In genomic region chr10:10812750-10813711, GRCm38 (mm10) we compare ENCODE assay signal across 9 mouse cellular contexts.
DNase-seq lines count a peak whose midpoint lies in the region; ATAC-seq and TF ChIP-seq lines count a peak whose summit lies in the region.
"Had no signal": no experiment of that assay in that cellular context is flagged by ENCODE, and none has a peak within 500 bp of the region (broad histone marks: within the 10 kb centered on the region; RNA-seq: fewer than 3 reads in every experiment).

No protein-coding gene starts in this region.

- no peak overlapping the region for H3K9ac ChIP-seq in hindbrain, embryonic 15.5 days
- H3K9ac ChIP-seq in hindbrain, embryonic 11.5 days (ENCODE audit: low read depth, low read length): no peak overlapping the region
- no peak overlapping the region for H3K9ac ChIP-seq in neural tube, embryonic 15.5 days (replicated peaks)
- H3K9ac ChIP-seq in intestine, postnatal 0 days (ENCODE audit: low read depth, low read length): no peak overlapping the region
- H3K9ac ChIP-seq in liver, embryonic 11.5 days (ENCODE audit: low read depth, low read length): no peak overlapping the region

- no peak overlapping the region for H3K4me3 ChIP-seq in hindbrain, embryonic 15.5 days
- no peak overlapping the region for H3K4me3 ChIP-seq in hindbrain, embryonic 11.5 days (ENCODE audit: low read depth, low read length)
- no peak overlapping the region for H3K4me3 ChIP-seq in neural tube, embryonic 15.5 days (replicated peaks)
- no peak overlapping the region for H3K4me3 ChIP-seq in intestine, postnatal 0 days (ENCODE audit: low read depth, low read length)
- no peak overlapping the region for H3K4me3 ChIP-seq in liver, embryonic 11.5 days (ENCODE audit: low read depth, low read length)

- no peaks in the 10 kb centered on the region for H3K27me3 ChIP-seq in hindbrain, embryonic 15.5 days
- H3K27me3 ChIP-seq in hindbrain, embryonic 11.5 days (ENCODE audit: control insufficient read depth, insufficient read depth, low read length): no peaks in the 10 kb centered on the region
- H3K27me3 ChIP-seq in neural tube, embryonic 15.5 days (replicated peaks): no peaks in the 10 kb centered on the region
- H3K27me3 ChIP-seq in intestine, postnatal 0 days (replicated peaks; ENCODE audit: control insufficient read depth, insufficient read depth, low read length): no peaks in the 10 kb centered on the region
- H3K27me3 ChIP-seq in liver, embryonic 11.5 days (replicated peaks; ENCODE audit: control insufficient read depth, insufficient read depth, low read length): no peaks in the 10 kb centered on the region

- H3K36me3 ChIP-seq in hindbrain, embryonic 15.5 days: no peaks in the 10 kb centered on the region
- H3K36me3 ChIP-seq in hindbrain, embryonic 11.5 days (ENCODE audit: control insufficient read depth, insufficient read depth, low read length): no peaks in the 10 kb centered on the region
- no peaks in the 10 kb centered on the region for H3K36me3 ChIP-seq in neural tube, embryonic 15.5 days
- no peaks in the 10 kb centered on the region for H3K36me3 ChIP-seq in intestine, postnatal 0 days (ENCODE audit: control insufficient read depth, insufficient read depth)
- no peaks in the 10 kb centered on the region for H3K36me3 ChIP-seq in liver, embryonic 11.5 days (ENCODE audit: control insufficient read depth, insufficient read depth, low read length)
- H3K36me3 ChIP-seq: G1E had no signal

- no peak overlapping the region for H3K4me2 ChIP-seq in hindbrain, embryonic 15.5 days
- H3K4me2 ChIP-seq in hindbrain, embryonic 11.5 days (replicated peaks; ENCODE audit: low read depth, low read length): no peak overlapping the region
- no peak overlapping the region for H3K4me2 ChIP-seq in neural tube, embryonic 15.5 days
- no peak overlapping the region for H3K4me2 ChIP-seq in intestine, postnatal 0 days (replicated peaks; ENCODE audit: low read depth)
- H3K4me2 ChIP-seq in liver, embryonic 11.5 days: no peak overlapping the region

- WGBS in hindbrain, embryonic 15.5 days: 53% methylated on average over 5 of the region's 5 CpGs
- 75% methylated on average over 5 of the region's 5 CpGs for WGBS in hindbrain, embryonic 11.5 days
- 60% methylated on average over 5 of the region's 5 CpGs for WGBS in neural tube, embryonic 15.5 days
- 59% methylated on average over 5 of the region's 5 CpGs for WGBS in intestine, postnatal 0 days
- 55% methylated on average over 5 of the region's 5 CpGs for WGBS in liver, embryonic 11.5 days

- no peak for TF ChIP-seq CTCF in intestine, postnatal 0 days (IDR thresholded peaks at IDR 0.05; ENCODE audit: low read depth)

- H3K27ac ChIP-seq in hindbrain, embryonic 15.5 days (replicated peaks): 0 out of 2 replicates have a peak overlapping the region, but pooled peaks have one; percentile 30
- no peak overlapping the region for H3K27ac ChIP-seq in hindbrain, embryonic 11.5 days (ENCODE audit: low read depth, low read length)
- no peak overlapping the region for H3K27ac ChIP-seq in neural tube, embryonic 15.5 days (replicated peaks)
- H3K27ac ChIP-seq in intestine, postnatal 0 days (ENCODE audit: low read depth, low read length): no peak overlapping the region
- no peak overlapping the region for H3K27ac ChIP-seq in liver, embryonic 11.5 days (ENCODE audit: low read depth, low read length)

- no peak for DNase-seq in hindbrain, embryonic 11.5 days (ENCODE audit: low spot score)
- DNase-seq in adrenal gland, adult 2 months: peak; percentile 72
- DNase-seq in cerebellum, postnatal 4 days (ENCODE audit: low spot score in 2 of 2): peak; percentile 57 to 86
- peak; percentile 68 to 73 for DNase-seq in layer of hippocampus, postnatal 10 days (ENCODE audit: low spot score in 2 of 2)
- no peak for DNase-seq in liver, embryonic 11.5 days (ENCODE audit: low spot score)

- H3K9me3 ChIP-seq in hindbrain, embryonic 15.5 days: no peaks in the 10 kb centered on the region
- H3K9me3 ChIP-seq in hindbrain, embryonic 11.5 days (ENCODE audit: control insufficient read depth, low read length): no peaks in the 10 kb centered on the region
- H3K9me3 ChIP-seq in neural tube, embryonic 15.5 days (replicated peaks): no peaks in the 10 kb centered on the region
- no peaks in the 10 kb centered on the region for H3K9me3 ChIP-seq in intestine, postnatal 0 days (ENCODE audit: control insufficient read depth)
- H3K9me3 ChIP-seq in liver, embryonic 11.5 days (ENCODE audit: control insufficient read depth, low read length): no peaks in the 10 kb centered on the region
- H3K9me3 ChIP-seq: G1E had no signal

- no peaks in the 10 kb centered on the region for H3K4me1 ChIP-seq in hindbrain, embryonic 15.5 days (replicated peaks)
- H3K4me1 ChIP-seq in hindbrain, embryonic 11.5 days (replicated peaks; ENCODE audit: control insufficient read depth, insufficient read depth, low read length): no peaks in the 10 kb centered on the region
- H3K4me1 ChIP-seq in neural tube, embryonic 15.5 days: no peaks in the 10 kb centered on the region
- no peaks in the 10 kb centered on the region for H3K4me1 ChIP-seq in intestine, postnatal 0 days (replicated peaks; ENCODE audit: control insufficient read depth, insufficient read depth, low read length)
- no peaks in the 10 kb centered on the region for H3K4me1 ChIP-seq in liver, embryonic 11.5 days (replicated peaks; ENCODE audit: control insufficient read depth, insufficient read depth, low read length)

- ATAC-seq in hindbrain, embryonic 15.5 days (ENCODE audit: low FRiP score, low read depth): peak; percentile 77
- no peak for ATAC-seq in hindbrain, embryonic 11.5 days (ENCODE audit: low FRiP score)
- 0 out of 2 replicates have a peak, but pooled peaks have one; percentile 73 for ATAC-seq in neural tube, embryonic 15.5 days (ENCODE audit: low FRiP score)
- no peak for ATAC-seq in intestine, postnatal 0 days
- no peak for ATAC-seq in liver, embryonic 11.5 days (replicated peaks; ENCODE audit: low FRiP score)

Comparison
In these comparisons a context has a peak if more than half of its experiments do, and no peak if none do; other contexts are left out.
1. ATAC-seq: peak in hindbrain, embryonic 15.5 days (single experiment) and neural tube, embryonic 15.5 days (single experiment); none in hindbrain, embryonic 11.5 days (single experiment), intestine, postnatal 0 days (single experiment) and liver, embryonic 11.5 days (single experiment).
2. DNase-seq: peak in adrenal gland, adult 2 months (single experiment), cerebellum, postnatal 4 days (2 of 2) and layer of hippocampus, postnatal 10 days (2 of 2); none in hindbrain, embryonic 11.5 days (single experiment) and liver, embryonic 11.5 days (single experiment).